Mouse (Mus musculus): ENCODE results near the gene Siglec1. TPM values are rescaled to one million over a fixed set of nuclear protein-coding genes. Genes with fewer than 3 reads are reported as not detected.
"Not testable (repeated sequence)": the region's sequence is repeated elsewhere in the genome, so short reads cannot be mapped to it uniquely, and the experiment has no call there.

Siglec1 gene
- polyA plus RNA-seq, 1 experiment from 2014 or later, result 0.61 TPM

DNA sequence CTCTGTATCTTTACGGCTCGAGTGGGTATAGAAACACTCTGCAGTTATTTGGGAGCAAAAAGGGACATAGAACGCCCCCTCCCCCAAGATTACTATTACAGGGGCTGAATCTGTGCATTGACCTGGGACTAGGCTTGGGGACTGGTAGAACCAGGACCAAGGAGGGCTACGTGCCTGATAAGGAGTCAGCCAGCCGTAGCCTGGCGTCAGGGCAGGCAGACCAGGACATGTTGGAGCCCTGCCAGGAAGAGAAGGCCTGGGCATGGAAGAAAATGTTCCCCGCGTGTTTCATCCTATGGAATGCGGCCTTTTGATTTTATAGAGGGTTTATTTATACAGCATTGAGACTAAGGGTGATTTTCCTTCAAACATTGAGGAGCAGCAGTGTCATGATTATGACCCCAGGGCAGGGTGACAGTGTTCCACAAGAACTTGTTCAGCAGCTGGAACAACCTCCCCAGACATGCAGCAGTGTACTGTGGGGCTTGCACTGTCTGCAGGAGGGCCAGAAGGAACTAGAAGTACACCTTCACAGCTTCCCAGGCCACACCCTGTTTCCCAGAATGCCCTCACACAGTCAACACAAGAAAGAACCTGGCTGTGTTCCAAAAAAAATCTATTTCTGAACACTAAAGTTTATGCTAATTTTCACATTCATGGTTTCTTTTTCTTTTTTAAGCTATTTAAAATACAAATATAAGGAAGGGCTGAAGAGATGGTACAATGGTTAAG, 41.4 kb downstream of the Siglec1 start:
- peaks cover 34% of the 10 kb centered on the region for H3K27me3 ChIP-seq
- no peak overlapping the region for H3K9ac ChIP-seq
- no peaks in the 10 kb centered on the region for H3K9me3 ChIP-seq
- H3K4me3 ChIP-seq, result no peak overlapping the region
- H3K27ac ChIP-seq, result peak overlapping the region; percentile 75
- ATAC-seq (ENCODE audit: insufficient number of reproducible peaks, low FRiP score, low TSS enrichment, low read depth), result peak; percentile 52; the same call in 1 of the 2 replicates
- peaks cover 29% of the 10 kb centered on the region for H3K4me1 ChIP-seq
- 39% methylated on average over 9 of the region's 9 CpGs for WGBS
- H3K4me2 ChIP-seq, result no peak overlapping the region
- no peaks in the 10 kb centered on the region for H3K36me3 ChIP-seq

DNA sequence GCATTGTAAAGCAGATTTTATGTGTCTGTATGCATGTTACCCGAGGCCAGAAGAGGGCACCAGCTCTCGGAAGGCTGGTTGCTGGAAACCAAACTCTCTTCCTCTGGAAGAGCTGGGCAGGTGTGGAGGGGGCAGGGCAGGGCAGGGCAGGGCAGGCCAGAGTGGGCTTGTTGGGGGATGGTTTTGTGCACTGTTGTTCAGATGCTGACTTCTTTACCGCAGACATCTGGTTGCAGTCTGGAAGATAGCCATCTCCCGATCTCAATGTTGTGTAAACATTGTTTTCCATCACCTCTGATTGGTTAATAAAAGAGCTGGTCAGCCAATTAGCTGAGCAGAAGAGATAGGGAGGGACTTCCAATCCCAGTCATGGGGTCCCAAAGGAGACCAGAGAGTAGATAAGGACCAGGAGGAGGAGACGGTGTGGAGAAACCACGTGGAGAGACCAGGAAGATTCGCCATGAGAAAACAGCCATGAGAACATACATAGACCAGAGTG, 42.2 kb downstream of the Siglec1 start:
- H3K4me2 ChIP-seq, result no peak overlapping the region
- 9% methylated on average over 7 of the region's 7 CpGs for WGBS
- H3K4me1 ChIP-seq, result peaks cover 30% of the 10 kb centered on the region
- no peak overlapping the region for H3K27ac ChIP-seq
- no peak for ATAC-seq (ENCODE audit: insufficient number of reproducible peaks, low FRiP score, low TSS enrichment, low read depth)
- H3K4me3 ChIP-seq, result no peak overlapping the region
- no peaks in the 10 kb centered on the region for H3K36me3 ChIP-seq
- H3K9me3 ChIP-seq, result no peaks in the 10 kb centered on the region
- H3K27me3 ChIP-seq, result peaks cover 40% of the 10 kb centered on the region
- H3K9ac ChIP-seq, result no peak overlapping the region

DNA sequence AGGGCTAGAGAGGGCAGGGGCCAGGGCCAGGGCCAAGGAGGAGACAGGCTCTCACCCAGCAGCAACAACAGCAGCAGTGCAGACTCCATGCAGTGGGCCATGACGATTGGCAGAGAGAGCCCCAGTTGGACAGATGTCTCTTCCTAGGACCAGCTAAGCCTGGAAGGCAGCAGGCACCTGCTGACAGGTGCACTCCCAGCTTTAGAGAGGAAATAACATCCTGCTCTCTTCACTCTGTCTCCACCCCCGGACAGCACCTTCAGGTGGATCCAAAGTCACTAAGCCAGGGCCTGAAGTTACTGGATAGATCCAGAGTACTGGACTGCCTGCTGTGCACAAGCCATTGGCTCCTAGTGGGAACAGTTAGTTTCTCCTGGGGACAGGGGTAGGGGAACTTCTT, 43.6 kb downstream of the Siglec1 start, which contains the start of gene Gfra4:
Gfra4 (minus strand) TSS at position 101 of the 400 bp plus-strand sequence.
- no peak for ATAC-seq (ENCODE audit: insufficient number of reproducible peaks, low FRiP score, low TSS enrichment, low read depth)

DNA sequence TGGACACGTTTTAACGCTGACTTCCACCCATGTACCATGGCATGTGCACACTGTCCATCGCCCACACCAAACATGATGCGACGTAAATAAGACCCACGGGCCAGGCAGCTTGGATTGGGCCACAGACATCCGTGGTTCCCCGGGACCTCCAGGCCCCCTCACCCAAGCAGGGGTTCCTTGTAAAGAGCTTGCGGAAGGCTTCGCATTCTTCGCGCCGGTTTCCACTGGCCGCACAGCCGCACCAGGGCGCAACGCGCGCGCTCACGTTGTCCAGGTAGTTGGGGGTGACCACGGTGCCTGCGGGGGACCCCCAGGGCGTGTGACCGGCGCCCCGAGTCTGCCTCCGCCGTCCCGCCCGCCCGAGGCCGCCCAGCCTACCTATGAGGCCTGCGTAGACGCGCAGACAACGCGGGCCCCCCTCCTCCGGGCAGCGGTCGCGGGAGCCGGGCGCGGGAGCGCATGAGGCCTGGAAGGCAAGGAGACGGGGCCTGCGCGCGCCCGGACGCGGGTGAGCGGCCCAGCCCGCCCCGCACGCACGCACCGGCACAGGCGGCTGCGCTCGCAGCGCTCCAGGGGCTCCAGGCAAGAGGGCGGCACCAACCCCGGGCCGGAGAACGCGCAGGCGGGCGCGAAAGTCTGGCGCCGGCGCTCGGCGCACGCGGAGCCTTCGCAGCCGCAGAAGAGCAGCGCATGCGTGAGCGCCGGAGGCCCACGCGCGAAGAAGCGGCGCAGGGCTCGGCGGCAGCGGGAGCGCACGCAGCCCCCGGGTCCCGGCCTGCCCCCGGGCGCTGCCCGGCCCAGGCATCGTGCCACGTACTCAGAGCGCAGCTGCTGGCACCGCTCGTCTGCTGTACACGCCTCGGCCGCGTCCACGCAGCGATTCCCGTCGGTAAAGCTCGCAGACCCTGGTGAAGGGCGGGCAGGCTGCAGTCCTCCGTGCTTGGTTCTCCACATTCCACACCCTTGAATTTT, 45.4 kb downstream of the Siglec1 start:
- WGBS, result 3% methylated on average over 106 of the region's 115 CpGs
- H3K36me3 ChIP-seq, result no peaks in the 10 kb centered on the region
- peak overlapping the region; percentile 57; the same call in 1 of the 2 replicates for H3K27ac ChIP-seq
- peaks cover 43% of the 10 kb centered on the region for H3K27me3 ChIP-seq
- H3K9ac ChIP-seq, result peak overlapping the region; percentile 62
- H3K9me3 ChIP-seq, result no peaks in the 10 kb centered on the region
- H3K4me1 ChIP-seq, result peaks cover 44% of the 10 kb centered on the region
- peak; percentile 30; the same call in 1 of the 2 replicates for ATAC-seq (ENCODE audit: insufficient number of reproducible peaks, low FRiP score, low TSS enrichment, low read depth)
- H3K4me2 ChIP-seq, result peak overlapping the region; percentile 97
- H3K4me3 ChIP-seq, result peak overlapping the region; percentile 63

More for the DNA sequence above, 43.6 kb downstream of the Siglec1 start, which contains the start of gene Gfra4:
- H3K9me3 ChIP-seq, result no peaks in the 10 kb centered on the region
- H3K4me3 ChIP-seq, result peak within 1 kb of the TSS; percentile 63
- H3K27me3 ChIP-seq, result peaks cover 43% of the 10 kb centered on the region
- H3K4me2 ChIP-seq, result peak within 1 kb of the TSS; percentile 97
- H3K36me3 ChIP-seq, result no peaks in the 10 kb centered on the region
- no peak within 1 kb of the TSS for H3K9ac ChIP-seq
- no peak within 1 kb of the TSS for H3K27ac ChIP-seq
- H3K4me1 ChIP-seq, result peaks cover 34% of the 10 kb centered on the region
- WGBS, result 66% methylated on average over 2 of the region's 2 CpGs

DNA sequence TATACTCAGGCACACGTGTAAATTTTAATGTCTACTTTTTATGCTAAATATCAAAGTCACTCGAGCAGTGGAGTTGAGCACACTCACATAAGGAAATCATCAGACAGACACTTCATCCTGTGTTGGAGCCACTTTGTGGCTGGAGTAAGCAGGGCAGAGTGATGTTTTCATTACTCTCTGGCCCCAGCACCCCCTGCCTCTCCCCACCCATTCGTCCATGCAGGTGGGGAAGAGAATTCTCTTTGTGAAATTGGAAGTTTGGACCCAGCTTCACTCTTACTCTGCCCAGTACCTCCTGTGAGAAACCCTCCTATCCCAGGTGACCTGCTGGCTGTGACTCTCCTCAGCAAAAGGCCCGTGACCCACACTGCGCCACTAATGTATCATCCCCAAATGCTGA, 47.9 kb downstream of the Siglec1 start:
- H3K27ac ChIP-seq, result no peak overlapping the region
- peaks cover 32% of the 10 kb centered on the region for H3K4me1 ChIP-seq
- H3K27me3 ChIP-seq, result peaks cover 43% of the 10 kb centered on the region
- H3K36me3 ChIP-seq, result no peaks in the 10 kb centered on the region
- H3K4me3 ChIP-seq, result no peak overlapping the region
- WGBS, result 76% methylated on average over 5 of the region's 5 CpGs
- H3K9me3 ChIP-seq, result no peaks in the 10 kb centered on the region
- H3K4me2 ChIP-seq, result no peak overlapping the region
- 0 out of 2 replicates have a peak overlapping the region, but pooled peaks have one; percentile 21 for H3K9ac ChIP-seq
- ATAC-seq (ENCODE audit: insufficient number of reproducible peaks, low FRiP score, low TSS enrichment, low read depth), result no peak

DNA sequence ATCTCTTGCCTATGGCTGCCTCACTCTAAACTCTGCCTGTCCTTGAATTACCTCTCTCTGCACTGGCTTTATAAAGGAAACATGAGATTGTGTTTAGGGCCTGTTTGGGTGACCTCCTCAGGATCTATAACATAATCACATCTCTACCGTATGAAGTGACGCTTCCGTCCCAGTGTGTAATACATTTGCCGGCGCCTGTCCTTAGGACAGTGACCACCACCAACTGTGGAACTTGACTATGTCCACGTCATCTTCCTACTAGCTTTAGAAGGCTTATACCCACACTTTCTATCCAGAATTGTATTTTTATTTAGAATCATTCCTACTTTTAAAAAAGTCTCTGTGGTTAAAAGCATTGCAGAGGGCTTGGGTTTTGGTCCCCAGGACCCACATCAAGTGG, 48.4 kb downstream of the Siglec1 start:
- WGBS, result 79% methylated on average over 6 of the region's 6 CpGs
- H3K27me3 ChIP-seq, result peaks cover 42% of the 10 kb centered on the region

DNA sequence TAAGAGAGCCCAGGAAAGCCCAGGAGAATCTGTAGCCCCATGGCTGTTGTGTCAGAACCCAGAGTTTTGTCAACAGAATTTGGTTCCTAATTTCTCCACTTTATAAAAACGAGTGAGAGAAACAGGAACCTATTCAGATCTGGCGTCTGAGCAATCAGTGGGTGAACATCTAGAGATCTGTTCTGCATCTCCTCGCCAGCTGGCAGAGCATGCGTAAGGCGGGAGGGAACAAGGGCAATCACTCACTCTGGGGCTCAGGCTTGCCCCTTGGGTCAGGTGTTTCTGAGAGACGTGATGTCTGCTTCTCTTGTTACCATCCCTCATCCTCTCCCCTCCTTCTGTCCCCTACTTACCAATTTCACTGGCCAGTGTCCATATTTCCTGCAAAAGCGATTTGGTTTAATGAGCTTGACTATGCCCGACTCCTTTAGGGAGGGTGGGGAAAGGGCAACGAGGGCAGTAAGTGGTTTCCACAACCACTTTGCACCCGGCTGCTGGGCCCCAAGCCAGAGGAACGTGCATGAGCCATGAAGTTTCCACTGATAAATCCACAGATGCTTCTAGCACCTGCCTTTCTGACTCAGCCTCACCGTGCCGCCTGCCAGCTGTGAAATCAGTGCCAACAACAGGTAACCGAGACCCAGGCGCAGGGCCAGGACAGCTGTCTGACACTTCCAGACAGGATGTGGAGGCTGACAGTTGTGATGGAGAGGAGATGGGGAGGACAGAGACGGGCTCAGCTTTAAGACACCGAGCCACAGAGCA, 49.2 kb downstream of the Siglec1 start:
- H3K36me3 ChIP-seq, result no peaks in the 10 kb centered on the region
- no peak overlapping the region for H3K4me3 ChIP-seq
- no peak overlapping the region for H3K4me2 ChIP-seq
- no peak overlapping the region for H3K27ac ChIP-seq
- ATAC-seq (ENCODE audit: insufficient number of reproducible peaks, low FRiP score, low TSS enrichment, low read depth), result peak; percentile 40; the same call in 1 of the 2 replicates
- peaks cover 34% of the 10 kb centered on the region for H3K27me3 ChIP-seq
- no peaks in the 10 kb centered on the region for H3K9me3 ChIP-seq
- H3K4me1 ChIP-seq, result peaks cover 32% of the 10 kb centered on the region
- H3K9ac ChIP-seq, result no peak overlapping the region
- 38% methylated on average over 17 of the region's 17 CpGs for whole genome bisulfite sequencing

More for the DNA sequence above, 48.4 kb downstream of the Siglec1 start:
- Histone ChIP-seq H3K4me1 (peaks cover 32% of the 10 kb centered on the region), H3K4me3 (no peak overlapping the region), H3K9ac (no peak overlapping the region), H3K27ac (no peak overlapping the region), H3K4me2 (no peak overlapping the region), H3K9me3 (no peaks in the 10 kb centered on the region), H3K36me3 (no peaks in the 10 kb centered on the region)
- no peak for ATAC-seq (ENCODE audit: insufficient number of reproducible peaks, low FRiP score, low TSS enrichment, low read depth)

DNA sequence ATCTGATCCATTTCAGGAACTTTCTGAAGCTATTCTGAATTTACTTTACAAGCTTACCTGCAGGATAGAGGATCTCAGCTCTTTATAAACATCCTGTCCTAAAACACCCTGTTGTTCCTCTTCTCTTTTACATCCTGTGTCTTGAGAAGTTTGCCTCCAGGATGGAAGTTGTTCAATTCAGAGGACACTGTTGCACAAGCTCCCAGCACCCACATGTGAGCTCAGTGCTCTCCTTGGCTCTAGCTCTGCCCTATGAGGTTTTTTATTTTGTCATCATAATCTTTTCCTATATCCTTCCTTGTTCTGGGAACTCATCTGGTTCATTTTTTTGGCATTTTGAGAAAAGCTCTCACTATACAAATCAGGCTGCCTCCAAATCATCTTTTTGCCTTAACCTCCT, 49.8 kb downstream of the Siglec1 start:
- Histone ChIP-seq H3K9ac (no peak overlapping the region), H3K4me2 (no peak overlapping the region), H3K4me3 (no peak overlapping the region), H3K27ac (no peak overlapping the region), H3K36me3 (no peaks in the 10 kb centered on the region), H3K4me1 (peaks cover 31% of the 10 kb centered on the region), H3K27me3 (peaks cover 27% of the 10 kb centered on the region), H3K9me3 (no peaks in the 10 kb centered on the region)
- no peak for ATAC-seq (ENCODE audit: insufficient number of reproducible peaks, low FRiP score, low TSS enrichment, low read depth)

DNA sequence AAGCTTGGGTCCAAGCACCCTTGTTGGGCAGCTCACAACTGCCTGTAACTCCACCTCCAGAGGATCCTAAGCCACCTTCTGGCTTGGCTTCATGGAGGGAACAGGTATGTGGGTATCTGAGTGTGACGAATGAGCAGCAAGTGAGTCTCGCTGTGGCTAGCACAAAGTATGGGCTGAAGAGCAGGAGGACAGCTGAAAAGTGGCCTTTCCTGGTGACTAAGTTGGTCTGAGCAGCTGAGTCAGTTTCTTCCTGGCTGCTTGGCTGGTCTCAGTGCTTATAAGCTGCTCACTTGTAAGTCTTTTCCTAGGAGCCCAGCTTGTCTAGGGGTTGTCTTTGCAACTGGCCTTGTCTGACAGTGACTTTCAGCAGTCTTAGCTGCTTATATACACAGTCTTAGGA, 50.2 kb downstream of the Siglec1 start:
- no peaks in the 10 kb centered on the region for H3K36me3 ChIP-seq
- no peak for ATAC-seq (ENCODE audit: insufficient number of reproducible peaks, low FRiP score, low TSS enrichment, low read depth)
- H3K27ac ChIP-seq, result no peak overlapping the region
- H3K9ac ChIP-seq, result no peak overlapping the region
- H3K9me3 ChIP-seq, result no peaks in the 10 kb centered on the region
- H3K27me3 ChIP-seq, result peaks cover 23% of the 10 kb centered on the region
- H3K4me3 ChIP-seq, result no peak overlapping the region
- H3K4me2 ChIP-seq, result no peak overlapping the region
- WGBS, result 85% methylated on average over 2 of the region's 2 CpGs
- peaks cover 27% of the 10 kb centered on the region for H3K4me1 ChIP-seq

DNA sequence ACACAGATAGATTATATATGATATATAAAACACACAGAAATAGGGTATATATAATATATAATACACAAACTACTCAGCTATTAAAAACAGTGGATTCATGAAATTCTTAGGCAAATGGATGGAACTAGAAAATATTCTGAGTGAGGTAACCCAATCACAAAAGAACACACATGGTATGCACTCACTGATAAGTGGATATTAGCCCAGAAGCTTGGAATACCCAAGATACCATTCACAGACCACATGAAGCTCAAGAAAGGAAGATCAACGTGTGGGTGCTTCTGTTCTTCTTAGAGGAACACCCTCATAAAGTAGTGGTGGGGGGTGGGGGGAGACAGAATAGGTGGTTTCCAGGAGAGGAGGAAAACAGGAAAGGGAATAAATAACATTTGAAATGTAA, 55.2 kb downstream of the Siglec1 start:
- not testable (repeated sequence) for H3K4me1 ChIP-seq; H3K36me3 ChIP-seq; H3K27me3 ChIP-seq; H3K9ac ChIP-seq; H3K4me2 ChIP-seq; ATAC-seq (ENCODE audit: insufficient number of reproducible peaks, low FRiP score, low TSS enrichment, low read depth); H3K4me3 ChIP-seq; H3K27ac ChIP-seq; H3K9me3 ChIP-seq
- WGBS, result 55% methylated on average over 1 of the region's 1 CpGs

DNA sequence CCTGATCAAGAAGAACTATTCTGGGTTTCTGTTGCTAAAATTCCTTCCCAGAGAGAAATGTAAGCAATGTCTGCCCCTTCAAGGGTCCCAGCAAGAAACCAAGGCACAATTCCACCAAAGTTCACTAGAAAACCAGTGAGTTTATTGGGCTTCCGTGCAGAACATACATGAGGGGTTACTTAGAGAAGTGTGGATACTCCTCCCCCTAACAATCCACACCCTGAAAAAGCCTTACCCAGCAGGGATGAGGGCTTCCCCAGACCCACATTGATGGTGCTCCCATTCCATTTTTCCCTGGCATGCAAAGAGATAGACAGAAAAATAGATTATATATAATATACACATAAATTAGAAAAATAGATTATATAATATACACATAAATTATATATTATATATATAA, 55.6 kb downstream of the Siglec1 start:
- no peak for ATAC-seq (ENCODE audit: insufficient number of reproducible peaks, low FRiP score, low TSS enrichment, low read depth)
- 91% methylated on average over 1 of the region's 1 CpGs for WGBS
- H3K27me3 ChIP-seq, result no peaks in the 10 kb centered on the region
- H3K27ac ChIP-seq, result no peak overlapping the region
- 0 out of 2 replicates have a peak, but pooled peaks cover 3% of the 10 kb centered on the region for H3K4me1 ChIP-seq
- H3K9me3 ChIP-seq, result no peaks in the 10 kb centered on the region
- peaks cover 12% of the 10 kb centered on the region; the same call in 1 of the 2 replicates for H3K36me3 ChIP-seq
- no peak overlapping the region for H3K4me3 ChIP-seq
- H3K9ac ChIP-seq, result no peak overlapping the region
- no peak overlapping the region for H3K4me2 ChIP-seq

Data from limb, embryonic 15.5 days (tissue).